Mouse (Mus musculus) intestine, embryonic 14.5 days (tissue): ENCODE data around the gene Arid3a. TPM values are rescaled to one million over a fixed set of nuclear protein-coding genes. Genes with fewer than 3 reads are reported as not detected.

ENCODE experiments used
- ATAC-seq: fragments of 200-750 bp; cut with Nextera tagmentation; replicated peaks from 2 replicates; pipeline ENCODE4 v1.8.0; 2017; ENCODE audit warnings: low read depth, moderate number of reproducible peaks, moderate TSS enrichment, moderate library complexity; ENCODE audit not compliant: low FRiP score, low TSS enrichment
- DNase-seq: peaks from one replicate; pipeline ENCODE4 v3.0.0-alpha.2; 2018; ENCODE audit warnings: low spot score
- H3K27ac ChIP-seq: fragments of 300-500 bp; sonication (generic); 2 replicates; pipeline ENCODE4 v1.5.1; 2014; ENCODE audit warnings: low read depth, mild to moderate bottlenecking, control low read depth
- H3K27me3 ChIP-seq: fragments of 300-500 bp; sonication (generic); replicated peaks from 2 replicates; pipeline ENCODE4 v1.6.1; 2014; ENCODE audit warnings: low read length, control low read depth; ENCODE audit not compliant: control insufficient read depth, insufficient read depth
- H3K36me3 ChIP-seq: fragments of 300-500 bp; sonication (generic); 2 replicates; pipeline ENCODE4 v1.6.1; 2014; ENCODE audit warnings: low read length, control low read depth; ENCODE audit not compliant: control insufficient read depth, insufficient read depth
- H3K4me1 ChIP-seq: fragments of 300-500 bp; sonication (generic); replicated peaks from 2 replicates; pipeline ENCODE4 v1.6.1; 2014; ENCODE audit warnings: low read length, control low read depth, mixed read lengths; ENCODE audit not compliant: control insufficient read depth, insufficient read depth
- H3K4me2 ChIP-seq: fragments of 300-500 bp; sonication (generic); 2 replicates; pipeline ENCODE4 v1.6.1; 2014; ENCODE audit warnings: low read length
- H3K4me3 ChIP-seq: fragments of 300-500 bp; sonication (generic); 2 replicates; pipeline ENCODE4 v1.5.1; 2014; ENCODE audit warnings: low read depth, low read length, control low read depth, mixed read lengths
- H3K9ac ChIP-seq: fragments of 300-500 bp; sonication (generic); 2 replicates; pipeline ENCODE4 v1.6.1; 2014; ENCODE audit warnings: mild to moderate bottlenecking, low read length
- H3K9me3 ChIP-seq: fragments of 300-500 bp; sonication (generic); 2 replicates; pipeline ENCODE4 v1.6.1; 2016; ENCODE audit warnings: low read length, control low read depth; ENCODE audit not compliant: control insufficient read depth
- WGBS: fragments of 180-500 bp; shearing (Covaris S2); extraction: QIAGEN DNeasy Blood & Tissue Kit; methylation state at CpG from one replicate; pipeline ENCODE4 v1.1.7; 2014; 5-methylcytosine and 5-hydroxymethylcytosine counted together
- polyA plus RNA-seq: library from polyadenylated mRNA; unstranded; fragments of >200 nt; fragmentation: Nextera tagmentation; extraction: Ambion mirVana; gene quantifications from 2 replicates; pipeline ENCODE4 v1.2.1, GENCODE M21; 2014

Gene Arid3a
- polyA plus RNA-seq, 1 experiment from 2014 or later: 14.4 TPM

GRCm38 (mm10) chr10:79912412-79912811, 14.4 kb upstream of the Arid3a start:
- no peak overlapping the region for H3K4me3 ChIP-seq
- DNase-seq: no peak
- H3K9me3 ChIP-seq: no peaks in the 10 kb centered on the region
- H3K27me3 ChIP-seq: peaks cover under 1% of the 10 kb centered on the region; the same call in 1 of the 2 replicates
- H3K27ac ChIP-seq: no peak overlapping the region
- no peak for ATAC-seq
- H3K9ac ChIP-seq: no peak overlapping the region
- 62% methylated on average over 20 of the region's 20 CpGs for WGBS
- H3K4me1 ChIP-seq: peaks cover 28% of the 10 kb centered on the region; the same call in 1 of the 2 replicates
- peaks cover 24% of the 10 kb centered on the region for H3K36me3 ChIP-seq
- no peak overlapping the region for H3K4me2 ChIP-seq

GRCm38 (mm10) chr10:79914131-79914947, 12.5 kb upstream of the Arid3a start:
- Histone ChIP-seq H3K9me3 (no peaks in the 10 kb centered on the region), H3K27me3 (peaks cover 19% of the 10 kb centered on the region), H3K4me1 (peaks cover 37% of the 10 kb centered on the region; the same call in 1 of the 2 replicates), H3K9ac (no peak overlapping the region), H3K4me3 (no peak overlapping the region), H3K27ac (no peak overlapping the region), H3K36me3 (peaks cover 24% of the 10 kb centered on the region), H3K4me2 (no peak overlapping the region)
- WGBS: 70% methylated on average over 11 of the region's 11 CpGs
- ATAC-seq (no peak), DNase-seq (no peak)

GRCm38 (mm10) chr10:79914948-79915596, 11.8 kb upstream of the Arid3a start:
- DNase-seq: no peak
- Histone ChIP-seq H3K9ac (no peak overlapping the region), H3K27ac (no peak overlapping the region), H3K4me1 (peaks cover 34% of the 10 kb centered on the region; the same call in 1 of the 2 replicates), H3K27me3 (peaks cover 27% of the 10 kb centered on the region), H3K4me2 (peak overlapping the region; percentile 85), H3K9me3 (no peaks in the 10 kb centered on the region), H3K4me3 (no peak overlapping the region), H3K36me3 (peaks cover 24% of the 10 kb centered on the region)
- no peak for ATAC-seq
- 60% methylated on average over 7 of the region's 7 CpGs for WGBS

GRCm38 (mm10) chr10:79916081-79916480, 10.8 kb upstream of the Arid3a start:
- H3K4me1 ChIP-seq: peaks cover 35% of the 10 kb centered on the region; the same call in 1 of the 2 replicates
- DNase-seq (no peak), ATAC-seq (no peak)

GRCm38 (mm10) chr10:79916808-79917531, 9.9 kb upstream of the Arid3a start, which contains the start of gene Kiss1r:
Gene Kiss1r, plus strand, starts transcription at chr10:79916971.
- DNase-seq (peak; percentile 94), ATAC-seq (peak; percentile 79)
- 2% methylated on average over 42 of the region's 42 CpGs for WGBS
- Histone ChIP-seq H3K9ac (peak within 1 kb of the TSS; percentile 87), H3K27me3 (peaks cover 45% of the 10 kb centered on the region), H3K9me3 (no peaks in the 10 kb centered on the region), H3K4me1 (peaks cover 43% of the 10 kb centered on the region), H3K36me3 (peaks cover 5% of the 10 kb centered on the region), H3K4me3 (peak within 1 kb of the TSS; percentile 61), H3K27ac (peak within 1 kb of the TSS; percentile 12), H3K4me2 (peak within 1 kb of the TSS; percentile 85)

More at GRCm38 (mm10) chr10:79916081-79916480, 10.8 kb upstream of the Arid3a start:
- Histone ChIP-seq H3K9ac (peak overlapping the region; percentile 87), H3K9me3 (no peaks in the 10 kb centered on the region), H3K27me3 (peaks cover 37% of the 10 kb centered on the region), H3K4me2 (peak overlapping the region; percentile 85), H3K27ac (no peak overlapping the region), H3K4me3 (peak overlapping the region; percentile 61), H3K36me3 (peaks cover 14% of the 10 kb centered on the region)
- 11% methylated on average over 8 of the region's 8 CpGs for WGBS

GRCm38 (mm10) chr10:79917532-79918100, 9.2 kb upstream of the Arid3a start:
- Histone ChIP-seq H3K27me3 (peaks cover 52% of the 10 kb centered on the region), H3K9ac (no peak overlapping the region), H3K9me3 (no peaks in the 10 kb centered on the region), H3K4me3 (peak overlapping the region; percentile 61), H3K27ac (no peak overlapping the region), H3K36me3 (no peaks in the 10 kb centered on the region), H3K4me2 (peak overlapping the region; percentile 85), H3K4me1 (peaks cover 43% of the 10 kb centered on the region)
- DNase-seq (no peak), ATAC-seq (no peak)
- 67% methylated on average over 5 of the region's 5 CpGs for WGBS

GRCm38 (mm10) chr10:79918231-79919078, 8.4 kb upstream of the Arid3a start:
- Histone ChIP-seq H3K4me1 (peaks cover 43% of the 10 kb centered on the region), H3K27me3 (peaks cover 57% of the 10 kb centered on the region), H3K4me2 (peak overlapping the region; percentile 36), H3K36me3 (no peaks in the 10 kb centered on the region), H3K27ac (no peak overlapping the region), H3K4me3 (peak overlapping the region; percentile 15), H3K9ac (0 out of 2 replicates have a peak overlapping the region, but pooled peaks have one; percentile 5), H3K9me3 (no peaks in the 10 kb centered on the region)
- no peak for DNase-seq
- 11% methylated on average over 35 of the region's 35 CpGs for WGBS
- ATAC-seq: no peak
